Mouse (Mus musculus) megakaryocyte, embryonic 14.5 days (primary cell): ENCODE measurements around the gene Slc25a17.

ENCODE experiments used
- FLI1 ChIP-seq: IDR thresholded peaks from 2 replicates; pipeline ENCODE4 v1.6.1; 2012; ENCODE audit warnings: low read length, inconsistent platforms, mixed read lengths
- GATA1 ChIP-seq: IDR thresholded peaks from 3 replicates; pipeline ENCODE4 v1.6.1; 2012; ENCODE audit warnings: mixed read lengths, low read length, inconsistent platforms, borderline replicate concordance

GRCm38 (mm10) chr15:81324979-81325378 lies 35.6 kb downstream of the Slc25a17 start:
- no peak for TF ChIP-seq GATA1
- no peak for TF ChIP-seq FLI1
